Mouse (Mus musculus): ENCODE data around the gene Tmem50a.

Tmem50a gene

DNA sequence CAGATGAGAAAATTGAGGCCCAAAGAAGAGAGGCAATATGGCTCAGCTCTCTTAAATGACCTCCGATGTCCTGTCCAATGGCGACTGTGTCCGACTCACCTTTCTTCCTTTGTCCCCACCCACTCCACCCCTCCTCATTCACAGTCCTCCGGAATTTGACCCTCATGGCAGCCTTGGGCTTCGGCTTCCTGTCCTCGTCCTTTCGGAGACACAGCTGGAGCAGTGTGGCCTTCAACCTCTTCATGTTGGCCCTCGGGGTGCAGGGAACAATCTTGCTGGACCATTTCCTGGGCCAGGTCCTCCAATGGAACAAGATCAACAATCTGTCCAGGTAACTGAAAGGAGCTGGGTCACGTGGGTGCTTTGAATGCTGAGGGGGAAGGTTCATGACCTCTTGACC lies 38.7 kb downstream of the Tmem50a start:
- no peak for DNase-seq (ENCODE audit: low spot score)

GRCm38 (mm10) chr4:134871950-134872349 lies 42.9 kb downstream of the Tmem50a start:
- no peak for DNase-seq (ENCODE audit: low spot score)

GRCm38 (mm10) chr4:134871477-134871876 lies 43.3 kb downstream of the Tmem50a start:
- DNase-seq (ENCODE audit: low spot score) = no peak

GRCm38 (mm10) chr4:134869815-134870375 lies 44.9 kb downstream of the Tmem50a start:
- no peak for DNase-seq (ENCODE audit: low spot score)

- DNase-seq (ENCODE audit: low spot score) = no peak
These were observed 45.6 kb downstream of the Tmem50a start for GRCm38 (mm10) chr4:134869068-134869730.

- no peak for DNase-seq (ENCODE audit: low spot score)
These were observed 46.3 kb downstream of the Tmem50a start for GRCm38 (mm10) chr4:134868490-134868889.

- DNase-seq (ENCODE audit: low spot score) = no peak
These were observed 46.8 kb downstream of the Tmem50a start for GRCm38 (mm10) chr4:134868065-134868464.

GRCm38 (mm10) chr4:134867661-134868060 lies 47.2 kb downstream of the Tmem50a start:
- no peak for DNase-seq (ENCODE audit: low spot score)

DNA sequence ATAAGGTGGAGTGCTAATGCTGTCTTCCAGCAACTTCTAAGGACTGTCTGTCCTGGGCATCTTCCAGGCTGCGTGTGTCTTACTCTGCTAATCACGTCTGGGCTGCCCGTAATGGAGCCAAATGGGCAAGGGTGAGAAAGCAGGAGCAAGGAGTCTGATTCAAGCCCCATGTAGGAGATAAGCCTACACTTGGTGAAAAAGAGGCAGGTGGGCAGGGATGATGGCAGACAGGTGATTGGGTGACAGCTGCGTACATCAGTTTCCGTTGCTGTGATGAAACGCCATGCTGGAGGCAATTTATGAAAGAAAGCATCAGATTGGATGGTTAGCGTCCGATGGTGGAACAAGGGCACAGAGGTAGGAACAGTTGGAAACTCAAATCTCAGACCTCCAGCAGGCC lies 47.6 kb downstream of the Tmem50a start:
- DNase-seq (ENCODE audit: low spot score) = no peak

DNA sequence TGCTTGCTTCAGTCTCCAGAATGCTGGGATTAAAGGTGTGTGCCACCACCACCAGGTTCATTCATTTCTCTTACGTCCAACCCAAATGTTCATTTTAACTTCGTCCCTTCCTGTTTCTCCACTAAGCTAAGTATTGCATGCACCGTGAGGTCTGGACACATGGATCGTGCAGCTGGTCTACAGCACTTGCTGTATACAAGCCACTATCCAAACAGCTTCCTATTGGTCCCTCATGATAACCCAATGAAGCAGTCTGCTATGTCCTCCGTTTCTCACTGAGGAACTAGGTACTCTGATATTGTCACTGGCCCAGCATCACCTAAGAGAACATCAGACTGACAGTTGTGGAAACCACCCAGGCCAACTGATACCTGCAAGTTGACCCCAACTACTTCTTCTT lies 49.0 kb downstream of the Tmem50a start:
- no peak for DNase-seq (ENCODE audit: low spot score)

- DNase-seq (ENCODE audit: low spot score) = no peak
These were observed 49.5 kb downstream of the Tmem50a start for GRCm38 (mm10) chr4:134865340-134865739.

DNA sequence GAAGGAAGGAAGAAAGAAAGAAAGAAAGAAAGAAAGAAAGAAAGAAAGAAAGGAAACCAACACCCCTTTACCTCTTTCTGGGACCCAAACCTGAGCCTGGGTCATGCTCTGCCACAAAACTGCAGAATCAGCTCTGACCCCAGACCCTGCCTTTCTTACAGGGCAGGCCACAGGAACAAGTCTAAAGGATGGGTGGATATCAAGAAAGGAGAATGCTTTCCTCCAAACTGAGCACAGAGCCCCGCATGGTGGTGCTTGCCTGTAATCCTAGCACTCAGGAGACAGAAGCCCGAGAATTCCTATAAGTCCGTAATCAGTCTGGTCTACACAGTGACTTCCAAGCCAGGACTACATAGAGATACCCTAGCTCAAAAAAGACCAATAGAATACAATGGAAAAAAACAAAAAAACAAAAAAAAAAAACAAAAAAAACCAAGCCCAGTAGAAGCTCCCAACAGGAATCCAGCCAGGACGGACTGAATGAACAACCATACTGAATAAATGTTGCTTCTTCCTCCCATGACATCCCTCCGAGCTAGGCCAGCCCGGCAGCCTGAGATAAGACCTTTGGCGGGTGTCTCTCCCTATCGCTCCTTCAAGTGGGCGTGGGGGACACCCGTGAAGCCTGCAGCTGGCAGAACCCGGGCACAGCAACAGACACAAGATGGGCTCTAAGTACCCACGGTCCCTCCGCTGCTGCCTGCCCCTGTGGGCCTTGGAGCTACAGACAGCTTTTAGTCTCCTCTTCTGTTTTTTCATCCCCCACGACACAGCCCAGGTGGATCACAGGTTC lies 50.7 kb downstream of the Tmem50a start, which contains the start of gene Rhd:
Gene Rhd (plus strand): TSS at position 600 of the 793 bp plus-strand sequence.
- no peak for DNase-seq (ENCODE audit: low spot score)

GRCm38 (mm10) chr4:134862996-134863395 lies 51.8 kb downstream of the Tmem50a start:
- no peak for DNase-seq (ENCODE audit: low spot score)

DNA sequence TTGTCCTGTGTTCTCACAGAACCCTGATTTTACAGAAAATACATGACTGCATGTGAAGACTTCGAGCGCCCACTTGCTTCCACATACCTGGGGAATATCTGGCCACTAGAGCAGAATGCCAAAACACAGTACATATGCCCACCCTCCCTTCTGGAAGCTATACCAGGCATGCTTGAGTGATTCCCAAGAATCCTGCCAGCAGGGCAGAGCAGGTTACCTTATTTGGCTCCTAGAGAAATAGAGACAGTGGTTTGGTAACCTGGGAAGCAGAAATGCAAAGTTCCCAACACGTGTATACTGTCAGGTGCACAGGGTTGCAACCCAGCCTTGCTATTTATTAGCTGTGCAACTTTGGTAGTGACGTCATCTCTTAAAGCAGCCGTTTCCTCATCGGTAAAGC lies 52.9 kb downstream of the Tmem50a start:
- DNase-seq (ENCODE audit: low spot score) = no peak

DNA sequence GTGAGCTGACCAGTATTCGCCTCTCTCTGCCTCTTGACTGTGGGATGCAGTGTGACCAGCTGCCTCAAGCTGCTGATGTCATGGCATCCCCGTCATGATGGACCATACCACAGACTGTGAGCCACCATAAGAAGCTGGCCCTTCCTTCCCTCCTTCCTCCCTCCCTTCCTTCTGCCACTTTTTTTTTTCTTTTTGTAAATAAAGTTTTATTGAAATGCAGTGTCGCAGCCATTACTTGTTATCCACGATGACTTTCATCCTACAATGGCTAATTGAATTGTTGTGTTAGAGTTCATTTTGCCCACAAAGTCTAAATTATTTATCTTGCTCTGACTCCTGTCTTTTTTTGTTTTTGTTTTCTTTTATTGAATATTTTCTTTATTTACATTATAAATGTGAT lies 56.3 kb downstream of the Tmem50a start:
- no peak for DNase-seq (ENCODE audit: low spot score)

DNA sequence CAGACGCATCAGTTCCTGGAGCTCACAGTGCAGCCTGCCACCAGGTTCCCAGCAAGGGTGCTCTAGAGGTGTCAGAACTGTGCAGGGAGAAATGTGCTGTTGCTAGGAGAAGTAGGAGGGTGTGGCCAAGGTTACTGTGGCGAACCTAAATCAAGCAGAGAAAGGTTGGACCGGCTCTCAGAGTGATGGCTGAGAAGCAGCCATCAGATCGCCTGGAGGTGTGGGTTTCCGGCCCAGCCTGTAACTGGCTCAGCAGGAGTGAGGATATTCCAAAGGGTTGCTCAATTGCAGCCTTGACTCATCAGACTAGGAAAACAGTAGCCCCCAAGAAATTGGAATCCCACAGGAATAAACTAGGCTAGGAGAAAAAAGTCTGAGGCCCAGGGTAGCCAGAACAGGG lies 58.3 kb downstream of the Tmem50a start:
- DNase-seq (ENCODE audit: low spot score) = no peak

- no peak for DNase-seq (ENCODE audit: low spot score)
These were observed 58.8 kb downstream of the Tmem50a start for GRCm38 (mm10) chr4:134856056-134856455.

DNA sequence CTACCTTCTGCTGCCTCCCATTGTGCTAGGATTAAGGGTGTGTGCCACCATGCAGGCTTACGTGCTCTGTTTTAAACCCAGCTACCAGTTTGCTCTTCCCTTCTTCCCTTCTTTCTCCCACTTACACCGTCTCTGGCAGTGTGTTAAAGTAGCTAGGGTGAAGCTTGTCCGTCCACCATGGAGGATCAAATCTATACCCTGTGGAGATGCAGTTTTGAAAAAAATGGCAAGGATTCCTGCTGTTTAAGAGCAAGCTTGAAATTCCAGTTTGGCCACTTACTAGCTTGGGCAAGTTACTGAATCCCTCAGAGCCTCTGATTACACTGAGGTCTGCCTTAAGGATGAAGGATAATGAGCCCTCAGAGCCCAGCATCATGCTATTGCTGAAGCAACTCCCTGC lies 59.5 kb downstream of the Tmem50a start:
- DNase-seq (ENCODE audit: low spot score) = no peak

- DNase-seq (ENCODE audit: low spot score) = peak; percentile 92
These were observed 61.0 kb downstream of the Tmem50a start for GRCm38 (mm10) chr4:134853637-134854485.

- DNase-seq (ENCODE audit: low spot score) = peak; percentile 99
These were observed 61.6 kb downstream of the Tmem50a start, which contains the start of gene Maco1 for GRCm38 (mm10) chr4:134853259-134853636. Gene Maco1 (minus strand): TSS chr4:134853345.

DNA sequence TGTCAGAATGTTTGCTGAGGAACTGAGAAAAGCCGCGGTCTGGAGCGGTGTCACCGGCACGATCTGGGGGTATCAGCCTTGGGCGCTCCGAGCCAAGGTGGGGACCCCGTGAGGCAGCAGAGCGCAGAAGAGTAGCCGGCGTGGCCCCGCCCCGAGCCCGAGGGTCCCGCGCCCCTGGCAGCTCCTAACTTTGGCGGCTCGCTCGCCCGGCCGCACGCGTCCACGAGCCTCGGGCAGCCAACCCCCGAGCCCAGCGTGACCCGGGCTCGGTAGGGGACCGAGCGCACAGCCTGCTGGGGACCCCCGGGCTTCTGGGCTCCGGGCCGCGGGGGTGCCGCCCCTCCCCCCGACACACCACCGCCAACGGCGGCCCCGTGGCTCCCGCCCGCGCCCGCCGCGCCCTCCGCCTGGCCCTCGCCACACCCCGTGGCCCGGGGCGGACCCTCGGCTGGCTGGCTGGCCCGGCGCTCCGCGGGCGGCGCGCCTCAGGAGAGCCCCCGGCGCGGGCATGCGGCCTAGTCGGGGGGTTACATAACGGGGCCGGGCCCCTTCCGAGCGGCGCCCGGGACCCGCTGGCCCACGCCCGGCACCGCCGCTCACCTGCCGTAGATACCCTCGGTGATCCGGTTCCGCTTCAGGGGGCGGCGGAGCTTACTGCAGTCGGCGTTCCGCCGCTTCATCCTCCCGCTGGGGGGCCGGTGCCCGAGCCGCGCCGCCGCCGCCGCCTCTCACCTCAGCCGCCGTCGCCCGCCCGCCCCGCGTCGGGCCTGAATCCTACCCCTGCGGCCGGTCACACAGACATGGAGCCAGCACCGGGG lies 62.2 kb downstream of the Tmem50a start:
- DNase-seq (ENCODE audit: low spot score) = peak; percentile 62
